9 mouse cellular contexts compared by ENCODE assay signal in the genomic region with DNA sequence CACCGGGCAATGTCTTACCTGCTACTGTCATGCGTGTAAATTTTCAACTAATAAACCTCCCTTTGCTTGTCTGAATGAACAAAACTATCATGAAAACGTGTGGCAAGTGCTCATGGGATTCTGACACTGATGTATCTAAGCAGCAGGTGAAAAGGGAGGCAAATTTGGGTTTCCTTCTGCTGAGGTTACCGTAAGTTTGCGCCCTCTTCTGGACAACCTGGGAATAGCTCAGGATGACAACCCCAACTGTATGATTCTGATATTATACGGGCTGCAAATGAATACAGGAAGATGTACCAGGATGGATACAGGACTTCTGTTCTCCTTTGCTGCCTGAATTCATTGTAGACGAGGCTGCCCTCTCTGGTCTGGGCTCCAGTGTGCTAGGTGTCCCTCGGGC.
DNase-seq lines count a peak whose midpoint lies in the region; ATAC-seq and TF ChIP-seq lines count a peak whose summit lies in the region.
"Had no signal": no experiment of that assay in that cellular context is flagged by ENCODE, and none has a peak within 500 bp of the region (broad histone marks: within the 10 kb centered on the region; RNA-seq: fewer than 3 reads in every experiment).

No protein-coding gene starts in this region.

- no peak for TF ChIP-seq POLR2A in limb, embryonic 14.5 days (IDR thresholded peaks at IDR 0.05; ENCODE audit: borderline replicate concordance, extremely low read depth, insufficient read depth, insufficient read length)

- H3K36me3 ChIP-seq in intestine, postnatal 0 days (ENCODE audit: control insufficient read depth, insufficient read depth) = no peaks in the 10 kb centered on the region
- H3K36me3 ChIP-seq in intestine, embryonic 15.5 days = no peaks in the 10 kb centered on the region
- H3K36me3 ChIP-seq in limb, embryonic 14.5 days (ENCODE audit: control insufficient read depth, insufficient read depth, low read length) = no peaks in the 10 kb centered on the region
- H3K36me3 ChIP-seq in hindbrain, embryonic 13.5 days = no peaks in the 10 kb centered on the region
- H3K36me3 ChIP-seq: neural tube, embryonic 13.5 days had no signal

- no peaks in the 10 kb centered on the region for H3K27me3 ChIP-seq in intestine, postnatal 0 days (replicated peaks; ENCODE audit: control insufficient read depth, insufficient read depth, low read length)
- H3K27me3 ChIP-seq in intestine, embryonic 15.5 days (replicated peaks) = no peaks in the 10 kb centered on the region
- no peaks in the 10 kb centered on the region for H3K27me3 ChIP-seq in limb, embryonic 14.5 days (ENCODE audit: control insufficient read depth, insufficient read depth, low read length)
- H3K27me3 ChIP-seq in hindbrain, embryonic 13.5 days = no peaks in the 10 kb centered on the region
- H3K27me3 ChIP-seq: neural tube, embryonic 13.5 days had no signal

- no peak overlapping the region for H3K4me2 ChIP-seq in intestine, postnatal 0 days (replicated peaks; ENCODE audit: low read depth)
- no peak overlapping the region for H3K4me2 ChIP-seq in intestine, embryonic 15.5 days (replicated peaks)
- no peak overlapping the region for H3K4me2 ChIP-seq in limb, embryonic 14.5 days (replicated peaks; ENCODE audit: low read depth, low read length, severe bottlenecking)
- H3K4me2 ChIP-seq in hindbrain, embryonic 13.5 days = no peak overlapping the region
- H3K4me2 ChIP-seq: neural tube, embryonic 13.5 days had no signal

- DNase-seq in urinary bladder, postnatal 25 days (ENCODE audit: low spot score) = peak; percentile 45
- no peak for DNase-seq in urinary bladder, adult 2 months (ENCODE audit: low spot score)
- peak; percentile 77 to 85 for DNase-seq in cerebellum, postnatal 10 days
- peak; percentile 25 for DNase-seq in limb, embryonic 14.5 days (ENCODE audit: low spot score)
- DNase-seq in MN1 (ENCODE audit: low spot score) = no peak

- no peak overlapping the region for H3K9ac ChIP-seq in intestine, postnatal 0 days (ENCODE audit: low read depth, low read length)
- no peak overlapping the region for H3K9ac ChIP-seq in intestine, embryonic 15.5 days
- no peak overlapping the region for H3K9ac ChIP-seq in limb, embryonic 14.5 days (ENCODE audit: low read depth, low read length, severe bottlenecking)
- H3K9ac ChIP-seq in hindbrain, embryonic 13.5 days = no peak overlapping the region
- H3K9ac ChIP-seq: neural tube, embryonic 13.5 days had no signal

- peak; percentile 68 for TF ChIP-seq CTCF in intestine, postnatal 0 days (IDR thresholded peaks at IDR 0.05; ENCODE audit: low read depth)

- no peak overlapping the region for H3K27ac ChIP-seq in intestine, postnatal 0 days (ENCODE audit: low read depth, low read length)
- H3K27ac ChIP-seq in intestine, embryonic 15.5 days = no peak overlapping the region
- no peak overlapping the region for H3K27ac ChIP-seq in limb, embryonic 14.5 days (replicated peaks; ENCODE audit: low read depth, low read length)
- no peak overlapping the region for H3K27ac ChIP-seq in hindbrain, embryonic 13.5 days
- H3K27ac ChIP-seq: neural tube, embryonic 13.5 days had no signal

- no peak overlapping the region for H3K4me3 ChIP-seq in intestine, postnatal 0 days (ENCODE audit: low read depth, low read length)
- no peak overlapping the region for H3K4me3 ChIP-seq in intestine, embryonic 15.5 days (replicated peaks)
- H3K4me3 ChIP-seq in limb, embryonic 14.5 days (replicated peaks; ENCODE audit: low read length) = no peak overlapping the region
- no peak overlapping the region for H3K4me3 ChIP-seq in hindbrain, embryonic 13.5 days
- H3K4me3 ChIP-seq: neural tube, embryonic 13.5 days had no signal

- WGBS in intestine, postnatal 0 days = 52% methylated on average over 8 of the region's 8 CpGs
- 53% methylated on average over 8 of the region's 8 CpGs for WGBS in intestine, embryonic 15.5 days
- 55% methylated on average over 8 of the region's 8 CpGs for WGBS in limb, embryonic 14.5 days
- 62% methylated on average over 8 of the region's 8 CpGs for WGBS in hindbrain, embryonic 13.5 days

- ATAC-seq in intestine, postnatal 0 days = no peak
- no peak for ATAC-seq in intestine, embryonic 15.5 days
- no peak for ATAC-seq in limb, embryonic 14.5 days (ENCODE audit: low FRiP score, low read depth)
- ATAC-seq in hindbrain, embryonic 13.5 days (ENCODE audit: low FRiP score) = no peak

- no peaks in the 10 kb centered on the region for H3K9me3 ChIP-seq in intestine, postnatal 0 days (ENCODE audit: control insufficient read depth)
- no peaks in the 10 kb centered on the region for H3K9me3 ChIP-seq in intestine, embryonic 15.5 days
- H3K9me3 ChIP-seq in limb, embryonic 14.5 days (ENCODE audit: control insufficient read depth, low read length) = no peaks in the 10 kb centered on the region
- H3K9me3 ChIP-seq in hindbrain, embryonic 13.5 days = no peaks in the 10 kb centered on the region
- H3K9me3 ChIP-seq: neural tube, embryonic 13.5 days had no signal

- no peaks in the 10 kb centered on the region for H3K4me1 ChIP-seq in intestine, postnatal 0 days (replicated peaks; ENCODE audit: control insufficient read depth, insufficient read depth, low read length)
- 0 out of 2 replicates have a peak, but pooled peaks cover 4% of the 10 kb centered on the region for H3K4me1 ChIP-seq in intestine, embryonic 15.5 days (replicated peaks)
- no peaks in the 10 kb centered on the region for H3K4me1 ChIP-seq in limb, embryonic 14.5 days (ENCODE audit: control insufficient read depth, insufficient read depth, low read length)
- peaks cover 16% of the 10 kb centered on the region for H3K4me1 ChIP-seq in hindbrain, embryonic 13.5 days (replicated peaks)

Comparison
In these comparisons a context has a peak if more than half of its experiments do, and no peak if none do; other contexts are left out.
1. DNase-seq: peak in urinary bladder, postnatal 25 days (single experiment), cerebellum, postnatal 10 days (2 of 2) and limb, embryonic 14.5 days (single experiment); none in urinary bladder, adult 2 months (single experiment) and MN1 (single experiment).